ENCODE assay signal across 8 mouse cellular contexts in the genomic region with DNA sequence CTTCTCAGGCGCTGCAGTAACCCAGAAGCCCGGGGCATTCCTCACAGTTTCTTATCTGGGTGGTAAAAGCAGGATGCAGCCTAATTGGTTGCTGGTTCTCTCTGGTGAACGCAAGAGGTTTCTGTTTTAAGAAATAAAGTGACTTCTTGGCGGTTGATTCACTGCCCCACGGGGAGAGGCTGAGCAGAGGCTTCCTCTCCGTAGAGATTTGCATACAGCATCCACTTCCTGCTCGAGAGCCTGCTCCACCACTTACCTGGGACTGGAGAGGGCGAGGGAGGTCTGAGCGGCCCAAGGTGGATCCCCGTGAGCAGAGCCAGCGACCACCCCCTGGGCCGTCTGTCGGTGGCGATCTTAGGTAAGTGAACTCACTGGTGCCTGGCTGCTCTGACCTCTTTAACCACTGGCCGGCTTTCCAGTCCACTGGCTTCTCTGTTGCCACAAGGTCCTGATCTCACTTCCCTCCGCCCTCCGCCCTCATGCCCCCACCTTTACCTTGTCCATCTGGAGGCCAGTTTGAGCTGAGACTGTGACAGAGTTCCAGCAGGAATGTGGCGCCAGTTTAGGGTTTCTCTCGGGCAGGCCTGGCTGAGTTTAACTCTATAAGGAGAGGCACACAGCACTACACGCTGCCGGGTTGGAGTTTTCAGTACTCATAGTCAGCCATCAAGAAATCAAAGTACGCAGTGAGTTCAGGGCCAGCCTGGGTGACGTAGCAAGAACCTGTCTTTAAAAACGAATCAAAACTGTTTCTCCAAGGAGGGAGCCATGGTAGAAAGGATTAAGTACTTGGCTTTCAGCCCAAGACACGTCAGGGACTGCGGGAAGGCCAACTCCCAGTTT. TPM values are rescaled to one million over a fixed set of nuclear protein-coding genes. Genes with fewer than 3 reads are reported as not detected.
DNase-seq lines count a peak whose midpoint lies in the region; ATAC-seq and TF ChIP-seq lines count a peak whose summit lies in the region.

No protein-coding gene starts in this region.

- no peak for TF ChIP-seq POLR2A in testis, adult 2 months (IDR thresholded peaks at IDR 0.05; ENCODE audit: control insufficient read depth, low read depth, low read length)

- peaks cover 19% of the 10 kb centered on the region for H3K4me1 ChIP-seq in hindbrain, embryonic 14.5 days (replicated peaks; ENCODE audit: control insufficient read depth, insufficient read depth, low read length)
- peaks cover 5% of the 10 kb centered on the region for H3K4me1 ChIP-seq in liver, embryonic 11.5 days (replicated peaks; ENCODE audit: control insufficient read depth, insufficient read depth, low read length)
- H3K4me1 ChIP-seq in testis, adult 2 months (ENCODE audit: control insufficient read depth, insufficient read depth, low read length): peaks cover 9% of the 10 kb centered on the region

- no peak overlapping the region for H3K4me3 ChIP-seq in hindbrain, embryonic 14.5 days (replicated peaks; ENCODE audit: low read length)
- peak overlapping the region; percentile 48 for H3K4me3 ChIP-seq in liver, embryonic 11.5 days (ENCODE audit: low read depth, low read length)
- H3K4me3 ChIP-seq in testis, adult 2 months (ENCODE audit: control insufficient read depth, low read depth, low read length): peak overlapping the region; percentile 62

- peak overlapping the region; percentile 39 for H3K4me2 ChIP-seq in hindbrain, embryonic 14.5 days (replicated peaks)
- peak overlapping the region; percentile 59 for H3K4me2 ChIP-seq in liver, embryonic 11.5 days

- no peak for TF ChIP-seq CTCF in testis, adult 2 months (IDR thresholded peaks at IDR 0.05; ENCODE audit: control insufficient read depth, insufficient read depth, insufficient replicate concordance, low read depth, low read length)

- no peaks in the 10 kb centered on the region for H3K9me3 ChIP-seq in hindbrain, embryonic 14.5 days (ENCODE audit: control insufficient read depth, low read length)
- no peaks in the 10 kb centered on the region for H3K9me3 ChIP-seq in liver, embryonic 11.5 days (ENCODE audit: control insufficient read depth, low read length)

- H3K27ac ChIP-seq in hindbrain, embryonic 14.5 days: no peak overlapping the region
- H3K27ac ChIP-seq in liver, embryonic 11.5 days (ENCODE audit: low read depth, low read length): peak overlapping the region; percentile 76
- H3K27ac ChIP-seq in testis, adult 2 months (ENCODE audit: control insufficient read depth, insufficient read depth, low read depth, low read length): peak overlapping the region; percentile 55

- no peaks in the 10 kb centered on the region for H3K36me3 ChIP-seq in hindbrain, embryonic 14.5 days (replicated peaks; ENCODE audit: control insufficient read depth, insufficient read depth)
- no peaks in the 10 kb centered on the region for H3K36me3 ChIP-seq in liver, embryonic 11.5 days (ENCODE audit: control insufficient read depth, insufficient read depth, low read length)
- H3K36me3 ChIP-seq in testis, adult 2 months (ENCODE audit: control insufficient read depth, insufficient read depth, low read length): no peaks in the 10 kb centered on the region

- H3K27me3 ChIP-seq in hindbrain, embryonic 14.5 days (ENCODE audit: control insufficient read depth, insufficient read depth, low read length): no peaks in the 10 kb centered on the region
- no peaks in the 10 kb centered on the region for H3K27me3 ChIP-seq in liver, embryonic 11.5 days (replicated peaks; ENCODE audit: control insufficient read depth, insufficient read depth, low read length)
- H3K27me3 ChIP-seq in testis, adult 2 months (ENCODE audit: control insufficient read depth, insufficient read depth, low read length): no peaks in the 10 kb centered on the region

- peak; percentile 82 for DNase-seq in Muller cell, postnatal 12 days (ENCODE audit: inconsistent ontology term)
- DNase-seq in cerebellum, adult 8-10 months: peak; percentile 77
- DNase-seq in forelimb bud, embryonic 11.5 days (ENCODE audit: low read depth, low spot score): peak; percentile 63
- DNase-seq in hindbrain, embryonic 14.5 days (ENCODE audit: low spot score): no peak
- peak; percentile 73 for DNase-seq in liver, embryonic 11.5 days (ENCODE audit: low spot score)
- DNase-seq in frontal cortex, postnatal 10 days (ENCODE audit: low spot score in 2 of 2): no peak

- ATAC-seq in hindbrain, embryonic 14.5 days (ENCODE audit: low FRiP score): peak; percentile 35; the same call in 1 of the 2 replicates
- peak; percentile 49; the same call in 1 of the 2 replicates for ATAC-seq in liver, embryonic 11.5 days (replicated peaks; ENCODE audit: low FRiP score)
- ATAC-seq in monocyte, adult 5-6 weeks (replicated peaks; ENCODE audit: insufficient number of reproducible peaks, low FRiP score, low TSS enrichment, poor library complexity, severe bottlenecking): peak; percentile 74

- H3K9ac ChIP-seq in hindbrain, embryonic 14.5 days: no peak overlapping the region
- peak overlapping the region; percentile 61 for H3K9ac ChIP-seq in liver, embryonic 11.5 days (ENCODE audit: low read depth, low read length)

- WGBS in hindbrain, embryonic 14.5 days: 18% methylated on average over 26 of the region's 26 CpGs
- WGBS in liver, embryonic 11.5 days: 8% methylated on average over 26 of the region's 26 CpGs

RNA-seq across cellular contexts. Expression of gene Traf3ip2, which starts 0.5 kb away (rescaled TPM):
- 8.3 and 10.1 TPM in 2 replicates for polyA plus RNA-seq in hindbrain, embryonic 14.5 days (2014; fragmentation: Nextera tagmentation; extraction: Ambion mirVana)
- polyA plus RNA-seq in liver, embryonic 11.5 days (2014; fragmentation: Nextera tagmentation; extraction: Ambion mirVana): 5.2 and 6.6 TPM in 2 replicates
- 12.2 to 14.9 TPM (median 13.4 TPM) in 3 replicates for total RNA-seq in monocyte, adult 5-6 weeks (2017)
- 1.1 and 2.6 TPM in 2 replicates for polyA plus RNA-seq in testis, adult 2 months (2012; rRNA removed)

Comparison
In these comparisons a context has a peak if more than half of its experiments do, and no peak if none do; other contexts are left out.
1. DNase-seq: peak in Muller cell, postnatal 12 days (single experiment), cerebellum, adult 8-10 months (single experiment), forelimb bud, embryonic 11.5 days (single experiment) and liver, embryonic 11.5 days (single experiment); none in hindbrain, embryonic 14.5 days (single experiment) and frontal cortex, postnatal 10 days (0 of 2).
2. Peak in every context shown above with its lines, with median percentiles within 50 percentile points of each other: ATAC-seq.